Mouse (Mus musculus) brain, embryonic 14.5 days (tissue): ENCODE results near the gene Rnase4. TPM values are rescaled to one million over a fixed set of nuclear protein-coding genes. Genes with fewer than 3 reads are reported as not detected.

ENCODE experiments used
- DNase-seq: peaks from one replicate; pipeline ENCODE4 v3.0.0-alpha.2; 2011; ENCODE audit warnings: low read depth
- CTCF ChIP-seq: fragments of 200-500 bp; IDR thresholded peaks from 2 replicates; pipeline ENCODE4 v1.5.1; 2012; ENCODE audit warnings: inconsistent platforms, mild to moderate bottlenecking, moderate library complexity, borderline replicate concordance; ENCODE audit not compliant: insufficient read depth, insufficient read length; ENCODE audit errors: extremely low read depth
- POLR2A ChIP-seq: fragments of 200-500 bp; IDR thresholded peaks from 2 replicates; pipeline ENCODE4 v1.6.1; 2012; ENCODE audit warnings: mild to moderate bottlenecking, inconsistent platforms, borderline replicate concordance; ENCODE audit not compliant: poor library complexity, insufficient read depth, insufficient read length, severe bottlenecking; ENCODE audit errors: extremely low read depth
- polyA plus RNA-seq: library from polyadenylated mRNA; depleted of rRNA; stranded (reverse); fragments of >200 nt; gene quantifications from 2 replicates; pipeline ENCODE4 v1.2.3, GENCODE M21; 2012

Gene Rnase4
- polyA plus RNA-seq, 1 experiment, result 18.2 TPM

DNA sequence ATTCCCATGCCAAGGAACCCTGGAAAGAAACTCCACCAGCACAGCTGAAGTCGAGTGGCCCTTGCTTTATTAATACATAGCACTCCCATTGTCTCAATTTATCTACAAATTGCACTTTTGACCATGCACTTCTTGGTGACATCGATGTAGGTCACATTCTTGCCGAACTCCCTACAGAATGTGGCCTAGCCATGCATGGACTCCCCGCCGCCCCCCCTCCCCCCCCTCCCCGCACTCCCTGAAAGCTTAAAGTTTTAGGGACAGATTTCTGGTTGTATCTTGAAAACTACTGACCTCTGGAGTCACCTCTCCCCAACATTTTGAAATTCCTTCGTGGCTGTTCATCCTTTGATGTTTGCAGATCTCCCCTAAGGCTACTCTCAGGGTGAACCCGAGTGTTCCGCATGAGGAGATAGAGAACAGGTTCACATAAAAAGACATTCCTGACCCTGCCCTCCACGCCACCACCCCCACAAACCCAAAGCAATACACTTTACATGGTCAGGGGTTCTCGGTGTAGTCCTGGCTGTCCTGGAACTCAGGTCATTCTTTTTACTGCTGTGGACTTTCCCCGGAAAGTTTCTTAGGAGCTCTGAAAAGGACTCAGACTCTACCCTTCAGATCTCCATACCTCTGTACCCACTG, 23.2 kb downstream of the Rnase4 start, which contains the start of gene Eddm3b:
Eddm3b (plus strand) TSS at position 511 of the 645 bp plus-strand sequence.
- TF ChIP-seq POLR2A, result no peak
- TF ChIP-seq CTCF, result no peak
- no peak for DNase-seq

DNA sequence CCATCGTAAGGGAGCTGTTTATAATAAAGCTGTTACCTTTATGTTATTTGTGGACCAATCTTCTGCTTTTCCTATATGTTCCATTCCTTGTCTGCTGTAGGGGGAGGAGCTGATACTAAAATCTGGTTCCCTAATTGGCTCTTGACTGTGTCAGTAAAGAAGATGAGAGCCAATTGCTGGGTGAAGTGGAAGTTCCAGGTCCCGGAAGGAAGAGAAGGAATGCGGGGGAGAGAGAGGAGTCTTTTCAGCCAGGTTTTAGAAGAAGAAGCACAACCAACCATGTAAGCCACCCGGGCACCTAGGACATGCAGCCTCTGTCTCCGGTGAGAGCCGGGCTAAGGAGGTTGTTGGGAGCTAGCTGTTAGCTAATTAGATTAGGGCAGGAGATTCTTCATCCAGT, 34.8 kb downstream of the Rnase4 start:
- TF ChIP-seq CTCF, result no peak
- no peak for TF ChIP-seq POLR2A

DNA sequence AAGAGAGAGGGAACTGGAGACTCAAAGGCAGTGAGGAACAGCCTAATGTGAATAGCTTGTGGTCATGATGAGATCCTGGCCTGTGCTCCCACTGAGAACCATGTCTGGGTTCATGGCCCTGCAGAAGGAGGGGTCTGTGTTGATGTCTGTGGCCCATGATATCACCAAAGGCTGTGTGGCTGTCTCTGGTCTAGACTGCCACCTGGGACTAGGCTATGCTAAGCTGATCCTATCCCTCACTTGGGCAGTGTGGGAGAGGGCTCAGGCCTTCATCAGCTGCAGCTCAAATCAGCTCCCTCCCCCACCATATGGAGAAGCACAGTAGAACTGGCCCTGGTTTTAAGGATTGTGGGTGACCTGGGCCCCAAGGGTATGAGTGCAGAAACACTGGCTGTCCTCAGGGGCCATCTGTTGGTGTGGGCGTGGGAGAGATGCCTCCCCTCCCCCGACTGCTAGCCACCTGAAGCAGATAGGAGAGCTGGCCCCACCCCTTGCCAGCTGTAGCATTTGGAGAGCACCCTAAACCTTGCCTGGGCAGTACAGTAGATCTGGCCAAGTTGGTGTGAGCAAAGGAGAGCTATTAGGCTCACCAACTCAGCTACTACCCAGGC, 36.9 kb downstream of the Rnase4 start:
- no peak for DNase-seq
- TF ChIP-seq POLR2A, result no peak
- no peak for TF ChIP-seq CTCF

More for the DNA sequence above, 34.8 kb downstream of the Rnase4 start:
- DNase-seq, result no peak

DNA sequence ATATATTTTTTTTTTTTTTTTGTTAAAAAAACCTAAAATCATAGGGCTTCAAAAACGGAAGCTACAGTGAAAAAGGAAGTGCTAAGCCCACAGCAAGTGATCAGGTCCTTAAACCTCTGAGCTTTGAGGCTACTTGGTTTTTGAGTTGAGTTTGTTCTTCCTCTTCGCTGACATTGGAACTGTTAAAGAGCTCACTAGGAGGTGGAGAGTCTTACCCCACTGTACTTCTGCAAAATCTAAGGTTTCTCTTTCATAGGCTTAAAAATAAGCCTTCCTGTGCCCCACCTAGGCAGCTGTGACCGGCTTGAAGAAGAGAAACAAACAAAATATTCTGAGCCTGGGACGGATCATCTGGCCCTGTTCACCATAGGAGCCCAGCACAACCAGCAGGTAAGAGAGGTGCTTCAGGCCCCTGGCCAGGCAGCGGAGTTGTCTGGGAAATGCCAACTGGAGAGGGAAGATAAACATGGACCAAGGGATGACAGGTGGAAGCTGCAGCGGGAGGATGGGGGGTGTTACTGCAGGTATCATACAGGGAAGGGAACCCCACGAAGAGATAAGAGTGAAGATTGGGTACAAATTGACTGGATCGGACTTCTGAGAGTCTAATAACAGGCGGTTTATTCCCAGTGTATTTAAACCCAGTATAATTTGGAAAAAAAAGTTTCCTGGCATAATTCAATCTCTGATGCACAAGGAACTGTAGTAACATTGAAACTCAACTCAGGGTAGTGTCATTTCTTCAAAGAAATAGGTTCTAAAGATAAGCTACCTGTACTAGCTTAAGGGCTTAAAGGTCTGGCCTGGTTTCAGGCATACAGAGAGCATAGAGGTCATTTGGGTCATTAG, 38.1 kb downstream of the Rnase4 start:
- DNase-seq, result no peak
- TF ChIP-seq CTCF (no peak), POLR2A (no peak)

DNA sequence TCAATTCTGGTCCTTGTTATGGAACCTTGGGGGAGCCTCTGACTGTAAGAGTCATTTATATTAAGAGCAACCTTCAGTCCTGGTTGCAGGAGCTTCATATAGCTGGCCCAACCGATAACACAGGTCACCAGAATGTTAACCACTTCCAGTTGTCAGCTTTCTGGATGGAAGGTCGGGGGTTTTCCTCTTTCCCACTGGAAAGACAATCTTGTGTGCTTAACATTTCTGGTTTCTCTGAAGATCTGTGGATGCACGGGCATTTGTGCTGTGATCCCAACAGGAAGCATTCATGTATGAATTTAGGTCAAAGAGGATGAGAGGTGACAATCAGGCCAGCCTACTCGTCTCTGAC, 38.7 kb downstream of the Rnase4 start:
- TF ChIP-seq POLR2A, result no peak
- no peak for TF ChIP-seq CTCF
- no peak for DNase-seq

DNA sequence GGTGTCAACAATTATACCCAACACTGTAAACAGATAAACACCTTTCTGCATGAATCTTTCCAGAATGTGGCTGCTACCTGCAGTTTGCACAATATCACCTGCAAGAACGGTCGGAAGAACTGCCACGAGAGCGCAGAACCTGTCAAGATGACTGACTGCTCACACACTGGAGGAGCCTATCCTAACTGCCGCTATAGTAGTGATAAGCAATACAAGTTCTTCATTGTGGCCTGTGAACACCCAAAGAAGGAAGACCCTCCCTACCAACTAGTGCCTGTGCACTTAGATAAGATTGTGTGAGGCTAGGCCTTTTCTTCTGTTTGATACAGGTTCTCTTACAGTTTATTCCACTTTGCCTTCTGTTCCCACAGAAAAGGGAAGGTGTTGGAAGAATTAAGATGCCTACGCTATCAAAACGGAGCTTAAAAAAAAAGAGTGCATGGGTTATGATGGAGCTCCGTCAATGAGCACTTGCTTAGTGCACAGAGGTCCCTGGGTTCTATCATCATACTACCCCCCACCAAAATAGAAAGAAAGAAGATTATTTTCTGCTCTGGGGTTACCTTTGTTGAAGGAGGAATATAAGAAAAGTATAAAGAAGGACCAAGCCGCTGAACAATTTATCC, 39.6 kb downstream of the Rnase4 start:
- DNase-seq, result no peak
- TF ChIP-seq POLR2A (no peak), CTCF (no peak)

DNA sequence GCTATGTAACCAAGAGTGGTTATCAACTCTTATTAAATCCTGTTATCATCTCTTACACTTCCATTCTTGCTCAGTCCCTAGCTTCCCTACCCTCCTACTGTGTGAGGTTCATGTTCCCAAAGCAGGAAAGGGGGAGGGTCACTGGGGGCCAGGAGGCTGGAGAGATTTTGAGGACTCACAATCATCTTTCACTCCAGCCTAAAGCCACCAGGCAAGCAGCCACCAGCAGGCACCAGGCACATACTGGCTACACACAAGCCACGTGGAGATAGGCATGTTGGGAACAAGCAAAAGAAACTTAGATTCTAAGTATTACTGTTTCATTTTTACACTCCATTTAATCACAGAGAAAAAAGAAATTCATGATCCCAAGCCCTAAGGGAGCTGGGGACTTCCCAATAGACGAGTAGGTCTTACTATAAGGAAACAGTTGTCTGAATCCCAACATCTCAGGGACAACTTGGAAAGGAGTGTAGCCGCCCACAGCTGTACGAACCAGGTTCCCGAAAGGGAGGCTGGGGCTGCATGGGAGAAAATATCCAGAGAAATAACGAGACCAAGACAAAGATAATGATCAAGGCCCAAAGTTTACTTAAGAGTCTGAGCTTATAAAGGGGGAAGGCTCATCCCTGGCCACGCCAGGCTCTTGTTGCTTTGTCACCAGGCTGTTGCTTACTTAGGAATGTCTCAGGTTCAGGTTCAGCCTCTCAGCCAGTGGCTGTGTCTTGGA, 40.4 kb downstream of the Rnase4 start:
- no peak for TF ChIP-seq POLR2A
- TF ChIP-seq CTCF, result no peak
- DNase-seq, result no peak

DNA sequence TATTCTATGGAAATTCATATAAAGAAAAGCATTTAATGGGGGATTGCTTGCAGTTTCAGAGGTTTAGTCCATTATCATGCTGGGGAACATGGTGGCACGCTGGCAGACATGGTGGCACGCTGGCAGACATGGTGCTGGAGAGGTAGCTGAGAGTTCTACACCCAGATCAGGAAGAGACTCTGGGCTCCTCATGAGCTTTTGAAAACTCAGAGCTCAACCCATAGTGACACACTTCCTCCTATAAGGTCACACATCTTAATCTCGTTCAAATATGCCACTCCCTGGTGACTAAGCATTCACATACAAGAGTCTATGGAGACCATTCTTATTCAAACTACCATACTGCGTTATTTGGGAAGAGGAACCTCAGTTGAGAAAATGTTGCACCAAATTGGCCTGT, 41.5 kb downstream of the Rnase4 start:
- TF ChIP-seq CTCF (no peak), POLR2A (no peak)

DNA sequence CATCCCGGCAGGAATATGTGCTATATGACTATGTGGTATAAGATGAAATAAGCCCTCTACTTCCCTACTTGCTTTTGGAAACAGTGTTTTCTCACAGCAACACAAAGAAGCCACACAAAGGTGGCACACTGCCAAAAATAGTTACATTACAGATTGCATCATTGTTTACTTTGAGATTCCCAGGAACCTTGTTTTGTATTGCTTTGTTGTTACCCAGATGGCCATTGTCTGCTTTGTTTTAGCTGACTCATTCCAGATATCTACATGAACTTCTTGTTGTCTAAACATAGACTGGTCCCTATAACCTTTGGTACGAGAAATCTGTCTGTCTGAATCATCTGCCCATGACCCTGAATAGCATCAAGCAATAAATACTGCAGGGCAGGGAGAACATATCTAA, 49.5 kb downstream of the Rnase4 start:
- TF ChIP-seq CTCF, result no peak
- DNase-seq, result no peak

More for the DNA sequence above, 41.5 kb downstream of the Rnase4 start:
- DNase-seq, result no peak

DNA sequence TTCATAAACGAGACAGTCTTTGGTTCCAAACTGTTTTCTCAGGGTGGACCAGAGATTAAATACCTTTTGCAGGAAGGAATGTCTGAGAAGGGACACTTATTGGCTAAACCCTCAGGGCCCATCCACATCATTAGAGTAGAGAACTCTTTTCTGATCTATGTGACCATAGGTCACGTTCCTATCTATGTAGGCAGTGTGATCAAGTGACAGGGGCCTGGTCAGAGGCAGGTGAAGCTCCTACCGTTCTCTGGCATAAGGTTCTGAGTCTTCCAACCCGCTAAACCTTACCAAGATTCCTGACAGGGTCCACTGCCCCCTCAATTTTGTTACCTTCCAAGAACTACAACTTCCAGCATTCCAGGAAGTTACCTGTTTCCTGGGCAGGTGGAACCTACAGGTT, 51.2 kb downstream of the Rnase4 start:
- TF ChIP-seq POLR2A, result no peak
- no peak for DNase-seq

DNA sequence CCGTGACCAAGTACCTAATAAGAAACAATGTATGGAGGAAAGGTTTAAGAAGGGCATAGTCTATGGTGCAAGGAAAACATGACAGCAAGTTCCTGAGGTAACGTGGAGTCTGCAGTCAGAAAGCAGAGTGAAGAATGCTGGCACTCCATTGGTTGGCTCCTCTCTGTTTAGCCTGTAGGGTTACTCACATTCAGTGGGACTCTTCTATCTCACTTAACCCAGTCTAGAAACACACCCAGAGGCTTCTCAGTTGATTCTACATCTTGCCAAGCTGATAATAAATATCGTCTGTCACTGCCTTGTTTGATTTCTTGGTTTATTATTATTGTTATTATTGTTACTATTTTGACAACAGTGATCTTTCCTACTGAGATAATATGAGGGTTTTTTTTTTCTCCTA, 51.7 kb downstream of the Rnase4 start:
- no peak for DNase-seq
- no peak for TF ChIP-seq CTCF
- no peak for TF ChIP-seq POLR2A
